Mouse (Mus musculus) spleen, postnatal 10 days (tissue): ENCODE measurements around the gene Pdzk1ip1.

Experiments used
- DNase-seq, 2 experiments: peaks; one replicate each; pipeline ENCODE4 v3.0.0; 2021 to 2022; ENCODE audit warnings: low spot score in 2 of 2

Gene Pdzk1ip1

DNA sequence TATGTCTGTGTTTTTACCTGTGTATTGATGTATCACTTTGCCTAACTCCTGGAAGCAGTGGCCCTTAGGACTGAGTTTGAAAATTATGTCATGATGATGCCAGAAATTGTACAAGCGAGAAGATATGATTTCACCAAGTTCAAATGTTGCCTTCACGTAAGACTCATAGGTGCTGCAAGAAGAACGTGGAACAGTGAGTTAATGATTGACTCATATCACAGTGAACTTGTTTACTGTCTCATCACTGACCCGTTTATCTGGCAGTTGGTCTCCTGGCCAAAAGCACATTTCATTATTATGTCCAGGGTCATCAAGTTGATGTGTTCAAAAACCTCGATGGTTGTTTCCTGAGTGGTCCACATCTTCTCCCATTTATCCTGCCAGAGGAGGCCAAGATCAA, 33.1 kb downstream of the Pdzk1ip1 start:
- DNase-seq: no peak

DNA sequence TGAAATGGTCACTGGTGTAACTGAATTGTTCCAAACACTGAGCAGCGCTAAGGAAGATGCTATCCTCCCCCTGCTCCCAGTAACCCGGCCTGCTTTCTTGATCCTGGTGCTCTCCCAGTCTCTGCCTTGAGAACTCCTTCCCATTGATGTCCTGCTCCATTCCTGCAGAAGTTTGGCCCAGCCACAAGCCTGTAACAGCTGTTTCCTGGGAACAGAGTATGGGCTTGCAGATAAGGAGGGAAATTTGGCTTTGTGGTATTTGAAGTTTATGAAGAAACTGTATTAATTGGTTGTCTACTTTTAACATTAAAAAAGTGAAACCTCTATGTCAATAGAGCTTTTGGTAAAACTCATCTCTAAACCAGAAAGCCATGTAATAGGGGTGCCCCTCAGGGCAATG, 35.0 kb downstream of the Pdzk1ip1 start:
- DNase-seq: no peak

DNA sequence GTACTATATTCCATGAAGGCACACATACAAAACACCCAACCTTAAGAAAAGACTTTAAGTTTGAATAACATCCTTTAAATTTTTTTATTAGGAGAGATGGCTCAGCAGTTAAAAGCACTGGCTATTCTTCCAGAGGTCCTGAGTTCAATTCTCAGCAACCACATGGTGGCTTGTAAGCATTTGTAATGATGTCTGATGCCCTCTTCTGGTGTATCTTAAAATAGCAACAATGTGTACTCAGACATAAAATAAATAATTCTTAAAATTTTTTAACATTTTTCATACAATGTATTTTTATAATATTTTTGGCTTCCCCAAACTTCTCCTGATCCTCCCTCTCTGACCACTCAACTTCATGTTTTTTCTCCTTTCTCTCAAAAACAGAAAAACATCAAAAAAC, 36.2 kb downstream of the Pdzk1ip1 start:
- DNase-seq: no peak

DNA sequence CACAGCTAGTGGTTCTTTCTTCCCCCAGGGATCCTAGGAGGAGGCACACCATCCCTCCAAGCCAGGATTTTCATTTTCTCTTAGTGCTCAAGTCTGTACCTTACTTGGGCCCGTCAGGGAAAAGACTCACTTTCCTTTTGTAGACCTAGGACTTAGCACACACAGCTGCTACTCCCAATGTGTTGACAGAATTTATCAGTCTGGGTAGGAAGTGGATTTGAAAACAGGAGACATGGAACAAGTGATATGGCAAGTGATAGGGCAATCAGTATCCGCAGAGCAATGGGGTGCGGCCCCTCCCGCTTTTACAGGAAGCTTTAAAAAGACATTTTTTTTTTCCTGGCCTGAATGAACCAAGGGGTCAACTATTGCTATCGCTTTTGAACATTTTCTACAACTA, 44.6 kb downstream of the Pdzk1ip1 start:
- no peak for DNase-seq

DNA sequence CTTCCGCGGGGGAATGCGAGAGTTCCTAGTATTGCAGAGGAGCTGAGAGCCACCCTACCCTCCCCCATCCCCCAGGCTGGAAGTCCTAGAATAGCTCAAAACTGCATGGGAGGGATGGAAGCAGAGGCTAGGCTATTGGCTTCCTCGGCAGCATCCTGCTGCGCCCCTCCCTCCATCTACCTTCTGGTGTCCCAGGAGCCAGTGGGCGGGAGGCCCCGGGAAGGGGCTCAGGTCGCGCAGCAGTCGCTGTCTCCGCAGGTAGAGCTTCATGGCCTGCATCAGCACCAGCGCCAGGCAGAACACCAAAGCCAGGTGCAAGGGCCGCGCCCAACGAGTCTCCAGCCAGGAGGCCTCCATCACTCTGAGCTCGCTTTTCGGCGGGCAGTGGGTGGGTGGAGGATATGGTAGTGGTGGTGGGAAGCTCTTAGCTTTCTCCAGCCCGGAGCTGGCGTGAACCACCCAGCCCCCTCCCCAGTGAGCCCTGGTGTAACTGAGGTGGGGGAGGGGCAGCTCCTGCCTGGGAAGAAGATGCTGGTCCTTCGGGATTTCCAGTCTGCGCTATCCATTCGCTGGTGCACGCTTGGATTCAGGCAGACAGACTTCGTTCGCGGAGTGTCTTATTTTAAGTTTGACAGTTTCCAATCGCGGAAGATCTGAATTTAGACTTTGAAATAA, 45.2 kb downstream of the Pdzk1ip1 start, which contains the start of gene Cyp4x1:
TSS of gene Cyp4x1 (minus strand) at position 661 of the 675 bp plus-strand sequence.
- DNase-seq: no peak

DNA sequence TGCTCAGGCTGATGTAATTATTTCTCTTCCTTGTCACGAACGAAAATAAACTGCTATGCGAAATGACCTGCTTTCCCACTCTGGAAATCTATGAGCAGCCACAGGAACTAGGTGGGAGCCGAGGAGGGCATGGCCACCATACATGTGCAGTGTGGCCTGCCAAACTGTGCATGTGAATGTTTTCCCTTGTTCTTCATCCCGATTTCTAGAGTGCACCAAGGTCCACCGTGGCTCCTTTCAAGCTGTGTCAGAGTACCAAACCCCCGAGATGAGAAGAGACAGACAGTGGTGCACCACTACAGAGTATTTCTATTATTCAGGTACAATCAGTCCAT, 45.8 kb downstream of the Pdzk1ip1 start:
- no peak for DNase-seq
